22 mouse cellular contexts compared by ENCODE assay signal in genomic region chr7:73310581-73311136, GRCm38 (mm10).
"Had no signal": no experiment of that assay in that cellular context is flagged by ENCODE, and none has a peak within 500 bp of the region (broad histone marks: within the 10 kb centered on the region; RNA-seq: fewer than 3 reads in every experiment).

No protein-coding gene starts in this region.

- H3K9me3 ChIP-seq: limb, embryonic 10.5 days; limb, embryonic 13.5 days; liver, embryonic 12.5 days; liver, embryonic 15.5 days; lung, embryonic 15.5 days; midbrain, embryonic 13.5 days; stomach, embryonic 15.5 days had no signal

- H3K4me3 ChIP-seq: layer of hippocampus, adult 2 months; limb, embryonic 10.5 days; limb, embryonic 13.5 days; liver, embryonic 12.5 days; liver, embryonic 15.5 days; lung, embryonic 15.5 days; midbrain, embryonic 13.5 days; stomach, embryonic 15.5 days had no signal

- ATAC-seq: liver, embryonic 12.5 days; midbrain, embryonic 13.5 days had no signal

- H3K27me3 ChIP-seq: midbrain, embryonic 13.5 days; stomach, embryonic 15.5 days had no signal

- H3K27ac ChIP-seq: kidney, postnatal 0 days; layer of hippocampus, adult 2 months; limb, embryonic 10.5 days; limb, embryonic 13.5 days; liver, embryonic 12.5 days; liver, embryonic 15.5 days; lung, embryonic 15.5 days; midbrain, embryonic 13.5 days; stomach, embryonic 15.5 days had no signal

- H3K36me3 ChIP-seq: limb, embryonic 10.5 days; limb, embryonic 13.5 days; liver, embryonic 12.5 days; liver, embryonic 15.5 days; lung, embryonic 15.5 days; midbrain, embryonic 13.5 days; stomach, embryonic 15.5 days had no signal

- H3K4me1 ChIP-seq: liver, embryonic 12.5 days; liver, embryonic 15.5 days had no signal

- DNase-seq: kidney, adult 2 months; kidney, postnatal 25 days; layer of hippocampus, adult 9-11 months; liver; lung, adult 18-20 months; lung, postnatal 10 days; lung, postnatal 36 days; right cerebral cortex, adult 18-20 months; right cerebral cortex, postnatal 14 days; right cerebral cortex, postnatal 4 days; thymus, adult 2 months; thymus, postnatal 14 days; thymus, postnatal 4 days had no signal
